Mouse (Mus musculus) c-Kit-positive CD71-positive TER-119-negative erythroid progenitor cells, embryonic 14.5 days (primary cell): ENCODE results near the gene Dnajc30.
"Not testable (repeated sequence)": the region's sequence is repeated elsewhere in the genome, so short reads cannot be mapped to it uniquely, and the experiment has no call there.

Source experiments
- DNase-seq: peaks from one replicate; pipeline ENCODE4 v3.0.0-alpha.2; 2013; ENCODE audit warnings: low read depth

Gene Dnajc30

DNA sequence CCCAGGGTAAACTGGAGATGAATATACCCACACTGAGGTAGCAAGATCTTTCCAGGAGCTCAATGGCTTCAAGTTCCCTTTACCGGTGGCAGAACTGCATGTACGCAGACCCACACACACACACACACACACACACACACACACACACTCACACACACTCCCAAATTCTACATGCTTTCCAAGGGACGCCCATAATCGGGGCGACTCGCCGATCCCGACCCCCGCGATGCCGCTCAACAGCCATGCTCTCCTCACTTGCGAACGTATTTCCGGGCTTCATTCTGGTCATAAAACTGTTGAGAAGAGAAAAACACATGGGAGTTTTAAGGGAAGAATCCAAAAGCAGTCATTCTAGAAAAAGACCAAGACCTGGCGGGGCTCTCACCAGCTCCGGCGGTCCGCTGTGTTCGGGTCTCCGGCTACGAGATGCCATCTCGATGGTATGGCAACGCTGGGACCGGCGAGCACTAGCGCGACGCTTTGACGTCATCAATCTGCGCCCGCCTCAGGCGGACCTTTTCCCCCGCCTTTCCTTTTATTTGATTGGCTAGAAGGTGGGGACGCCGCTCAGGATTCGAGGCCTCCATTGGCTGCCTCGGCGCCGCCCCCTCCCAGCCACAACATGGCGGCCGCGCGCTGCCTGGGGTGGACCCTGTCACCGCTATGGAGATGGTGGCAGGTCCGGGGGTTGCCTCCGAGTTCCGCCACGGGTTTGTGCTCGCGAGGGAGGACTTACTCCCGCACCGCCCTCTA lies at the start of gene Dnajc30:
Dnajc30 (plus strand) TSS at position 574 of the 753 bp plus-strand sequence.
- DNase-seq, result peak; percentile 95

DNA sequence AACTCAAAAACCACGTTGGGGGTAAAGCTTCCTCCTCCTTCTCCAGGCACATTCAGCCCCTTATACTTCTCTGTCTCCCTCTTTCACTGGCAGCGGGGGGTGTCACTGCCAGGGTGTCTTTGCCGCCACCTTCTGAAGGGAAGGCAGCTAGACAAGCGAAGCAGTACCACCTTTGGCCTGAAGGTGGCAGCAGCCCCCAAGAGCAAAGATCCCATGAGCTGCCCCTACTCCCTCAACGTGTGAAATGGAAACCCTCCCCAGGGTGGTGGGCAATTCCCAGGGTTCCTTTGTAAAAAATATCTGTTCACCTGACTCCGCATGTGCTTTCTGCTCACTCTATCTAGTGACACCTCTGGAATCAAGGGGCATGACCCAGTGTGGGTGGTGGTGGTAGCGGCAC lies 48.5 kb upstream of the Dnajc30 start:
- DNase-seq, result peak; percentile 79

DNA sequence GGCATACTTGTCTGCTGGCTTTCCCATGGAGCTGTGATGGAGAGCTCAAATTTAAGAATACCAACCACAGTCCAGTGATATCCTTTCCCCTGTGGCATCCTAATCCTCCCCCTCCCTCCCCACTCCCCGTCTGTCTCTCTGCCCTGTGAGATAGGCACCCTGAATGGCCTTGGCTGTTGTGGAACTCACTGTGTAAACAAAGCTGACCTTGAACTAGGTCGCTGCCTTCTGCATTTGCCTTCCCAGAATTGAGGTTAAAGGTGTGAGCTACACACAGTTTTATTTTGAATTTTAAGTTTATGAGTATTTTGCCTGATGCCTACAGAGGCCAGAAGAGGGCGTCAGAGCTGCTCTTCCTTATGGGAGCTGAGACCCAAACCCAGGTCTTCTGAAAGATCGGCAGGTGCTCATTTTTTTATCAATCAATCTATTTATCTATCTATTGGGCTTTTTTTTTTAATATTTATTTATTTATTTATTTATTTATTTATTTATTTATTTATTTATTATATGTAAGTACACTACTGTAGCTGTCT lies 47.7 kb upstream of the Dnajc30 start:
- no peak for DNase-seq

DNA sequence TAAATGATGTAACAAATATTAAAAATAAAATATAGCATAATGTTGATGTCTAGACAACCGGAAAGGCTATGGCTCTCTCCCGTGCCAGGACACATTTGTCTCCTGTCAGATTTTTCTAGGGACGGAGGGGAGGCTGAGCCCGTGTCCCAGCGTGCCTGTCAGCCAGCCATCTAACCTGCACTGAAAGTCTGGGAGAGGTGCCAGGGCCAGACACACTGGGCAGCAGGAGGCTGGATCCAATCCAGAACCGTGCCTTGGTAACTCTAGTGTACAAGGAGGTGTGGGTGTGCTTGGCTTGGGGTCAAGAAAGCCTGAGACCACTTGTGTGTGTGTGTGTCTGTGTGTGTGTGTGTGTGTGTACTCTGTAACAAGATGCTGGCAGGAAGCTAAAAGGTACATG lies 42.2 kb upstream of the Dnajc30 start:
- no peak for DNase-seq

DNA sequence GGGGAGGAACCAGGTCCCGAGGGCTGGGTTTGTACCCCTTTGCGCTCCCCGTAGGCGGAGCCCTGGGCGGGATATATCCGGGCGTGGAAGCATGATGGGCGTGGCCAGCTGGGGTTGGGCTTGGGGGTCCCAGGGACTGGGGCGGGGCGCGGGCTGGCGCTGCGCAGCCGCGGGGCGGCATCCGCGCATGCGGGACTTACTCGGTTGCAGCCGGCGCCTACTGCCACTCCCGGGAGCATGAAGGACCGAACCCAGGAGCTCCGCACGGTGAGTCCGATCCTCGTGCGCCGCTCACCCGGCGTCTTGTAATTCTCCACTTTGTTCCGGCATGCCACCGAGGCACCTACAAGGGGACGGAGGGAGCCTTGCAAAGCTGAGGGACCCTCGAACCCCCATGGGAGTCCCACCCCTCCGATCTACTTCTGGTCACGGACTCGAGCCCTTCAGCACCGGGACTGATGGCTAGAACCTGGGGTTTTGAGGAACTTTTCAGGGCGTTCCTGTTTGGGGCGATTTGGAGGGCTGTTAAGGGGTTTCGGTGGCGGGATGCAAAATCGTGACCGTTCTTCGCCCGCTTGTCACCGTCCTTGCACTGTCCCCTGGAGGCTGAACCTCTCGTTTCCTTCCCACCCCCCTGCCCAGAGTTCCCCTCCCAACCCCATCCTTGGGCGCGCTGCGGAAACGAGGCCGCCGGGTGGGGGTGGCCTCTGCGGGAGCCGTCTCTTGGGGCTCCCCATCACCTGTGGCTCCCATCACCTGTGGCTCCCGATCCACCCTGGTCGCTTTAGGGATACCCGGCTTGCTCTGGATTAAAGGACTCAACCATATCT lies 40.4 kb upstream of the Dnajc30 start, which contains the start of gene Stx1a:
Stx1a (plus strand) TSS at position 139 of the 830 bp plus-strand sequence.
- peak; percentile 76 for DNase-seq

DNA sequence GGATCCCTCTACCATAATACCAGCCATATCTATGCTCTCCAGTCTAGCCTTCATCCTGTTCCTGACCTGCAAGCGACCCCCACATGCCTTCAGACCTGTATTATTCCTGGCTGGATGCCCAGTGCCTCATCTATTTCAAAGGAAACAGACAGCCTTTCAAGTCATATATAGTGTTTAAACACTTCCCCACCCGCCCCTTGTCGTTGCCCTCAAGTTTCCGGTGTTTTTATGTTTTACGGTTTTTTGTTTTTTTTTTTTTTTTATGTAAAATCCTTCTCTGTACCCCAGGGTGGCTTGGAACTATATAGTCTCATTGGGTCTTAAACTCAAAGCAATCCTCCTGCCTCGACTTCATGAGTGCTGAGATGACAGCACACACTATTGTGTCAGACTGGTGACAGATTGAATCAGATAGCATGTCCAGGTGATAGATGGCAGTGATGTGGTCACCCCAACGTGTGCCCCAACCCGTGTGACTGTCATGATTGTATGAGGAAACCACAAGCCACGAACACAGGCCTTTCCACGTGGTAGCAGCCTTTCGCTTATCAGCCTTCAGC lies 39.3 kb upstream of the Dnajc30 start:
- no peak for DNase-seq

DNA sequence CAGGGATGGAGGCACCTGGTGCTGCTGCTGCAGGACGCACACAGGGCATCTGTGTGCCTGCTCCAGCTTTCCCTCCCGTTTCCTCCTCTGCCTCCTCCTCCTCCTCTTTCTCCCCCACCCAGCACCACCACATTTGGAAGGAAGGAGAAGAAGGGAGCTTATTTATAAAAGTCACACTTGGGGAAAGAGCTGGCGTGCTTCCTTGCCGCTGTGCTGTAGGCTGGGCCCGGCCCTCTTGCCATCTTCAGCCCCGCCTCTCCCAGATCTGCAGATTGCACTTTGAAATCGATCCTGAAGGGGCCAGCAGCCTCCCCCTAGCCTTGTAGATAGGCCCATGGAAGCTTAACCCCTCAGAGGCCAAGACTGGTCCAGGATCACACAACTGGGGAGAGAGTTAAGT lies 38.1 kb upstream of the Dnajc30 start:
- no peak for DNase-seq

DNA sequence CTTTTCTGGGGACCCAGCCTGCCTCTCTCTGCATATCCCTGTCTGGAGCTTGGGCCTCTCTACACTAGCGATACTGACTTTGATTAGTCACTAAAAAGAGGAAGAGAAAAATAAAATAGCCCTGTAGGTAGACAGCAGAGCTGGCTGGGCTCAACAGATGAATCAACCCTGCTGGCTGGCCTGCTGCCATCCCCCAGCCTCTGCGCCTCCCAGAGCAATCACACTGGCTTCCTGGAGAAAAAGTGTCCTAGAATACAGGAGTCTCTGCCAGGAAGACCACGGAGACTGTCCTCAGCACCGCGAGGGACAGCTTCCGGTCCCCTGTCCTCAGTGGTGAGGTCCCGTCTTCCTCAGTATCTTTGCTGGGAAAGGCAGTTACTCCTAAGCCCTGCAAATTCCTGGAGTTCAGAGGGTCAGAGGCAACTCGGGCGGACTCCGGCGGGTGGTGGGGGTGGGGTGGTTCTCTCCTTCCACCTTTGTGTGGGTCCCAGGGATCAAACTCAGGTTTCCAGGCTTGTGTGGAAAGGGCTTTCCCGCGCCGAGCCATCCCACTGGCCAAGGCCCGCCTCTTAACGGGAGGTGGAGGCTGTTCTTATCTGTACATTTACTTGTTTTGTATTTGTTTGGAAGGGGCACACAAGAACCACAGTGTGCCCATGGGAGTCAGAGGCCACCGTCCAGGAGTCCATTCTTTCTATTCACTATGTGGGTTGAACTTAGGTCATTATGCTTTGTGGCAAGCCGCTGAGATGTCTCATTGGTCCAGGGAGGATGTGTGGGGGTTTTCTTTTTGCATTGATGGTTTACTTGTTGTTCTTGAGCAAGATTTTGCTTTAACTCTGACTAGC lies 34.8 kb upstream of the Dnajc30 start:
- no peak for DNase-seq

DNA sequence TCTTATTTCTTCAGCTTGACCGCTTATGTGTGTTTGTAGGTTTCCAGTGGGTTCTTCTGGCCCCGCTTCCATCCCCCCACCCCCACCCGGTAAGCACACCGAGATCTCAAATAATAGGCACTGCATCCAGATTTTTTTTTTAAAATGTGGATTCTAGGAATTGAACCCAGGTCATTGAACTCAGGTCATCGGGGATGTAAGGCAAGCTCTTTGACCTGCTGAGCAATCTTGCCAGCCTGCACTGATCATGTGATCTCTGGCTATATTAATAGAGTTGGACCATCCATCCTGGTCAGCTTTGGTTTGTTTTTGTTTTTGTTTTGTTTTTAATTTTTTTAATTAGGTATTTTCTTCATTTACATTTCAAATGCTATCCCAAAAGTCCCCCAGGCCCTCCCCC lies 31.4 kb upstream of the Dnajc30 start:
- DNase-seq, result no peak

DNA sequence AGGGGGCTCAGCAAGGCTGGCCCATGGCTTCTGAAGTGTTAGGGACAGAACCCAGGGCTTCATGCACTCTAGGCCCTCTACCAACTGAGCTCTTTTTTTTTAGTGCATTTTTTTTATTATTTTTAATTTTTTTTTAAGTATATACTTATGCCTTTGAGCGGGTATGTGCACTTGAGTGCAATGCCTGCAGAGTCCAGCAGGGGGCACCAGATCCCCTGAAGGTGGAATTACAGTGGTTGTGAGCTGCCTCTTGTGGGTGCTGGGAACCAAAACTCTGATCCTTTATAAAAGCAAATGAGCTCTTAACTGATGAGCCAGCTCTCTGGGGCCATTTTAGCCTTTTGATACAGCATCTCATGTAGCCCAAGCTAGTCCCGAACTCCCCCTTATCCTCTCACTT lies 29.4 kb upstream of the Dnajc30 start:
- DNase-seq, result no peak

DNA sequence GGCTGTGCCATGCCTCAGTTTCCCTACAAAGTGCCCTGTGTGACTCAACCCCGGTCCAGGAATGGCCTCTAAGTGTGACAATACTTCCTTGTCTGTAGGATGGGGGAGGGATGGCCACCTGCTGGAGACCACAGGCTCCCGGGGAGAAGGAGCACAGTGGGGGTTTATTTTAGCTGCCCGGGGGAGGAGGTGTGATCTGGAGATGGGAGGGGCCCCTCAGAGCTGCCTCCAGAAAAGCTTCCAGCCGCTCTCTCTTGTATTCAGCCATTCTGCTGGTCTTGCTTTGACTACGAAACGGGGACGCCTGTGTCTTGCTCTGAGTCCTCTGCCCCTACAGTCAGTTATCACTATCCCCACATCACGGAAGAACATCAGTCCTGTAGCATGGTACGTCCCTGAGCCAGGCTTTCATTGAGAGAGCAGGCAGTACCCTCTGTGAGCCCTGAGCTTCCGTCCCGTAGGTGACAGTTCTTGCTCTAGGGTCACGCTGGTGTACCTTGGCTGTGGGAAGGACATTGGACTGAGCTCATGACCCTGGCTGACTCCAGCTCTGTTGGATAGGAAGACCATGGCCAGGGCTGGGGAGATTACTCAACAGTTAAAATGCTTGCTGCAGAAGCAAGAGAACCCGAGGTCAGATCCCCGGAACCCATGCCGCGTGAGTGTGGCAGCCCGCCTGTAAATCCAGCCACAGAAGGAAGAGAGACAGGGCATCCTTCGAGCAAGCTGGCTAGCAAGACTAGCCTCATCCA lies 28.2 kb upstream of the Dnajc30 start:
- no peak for DNase-seq

DNA sequence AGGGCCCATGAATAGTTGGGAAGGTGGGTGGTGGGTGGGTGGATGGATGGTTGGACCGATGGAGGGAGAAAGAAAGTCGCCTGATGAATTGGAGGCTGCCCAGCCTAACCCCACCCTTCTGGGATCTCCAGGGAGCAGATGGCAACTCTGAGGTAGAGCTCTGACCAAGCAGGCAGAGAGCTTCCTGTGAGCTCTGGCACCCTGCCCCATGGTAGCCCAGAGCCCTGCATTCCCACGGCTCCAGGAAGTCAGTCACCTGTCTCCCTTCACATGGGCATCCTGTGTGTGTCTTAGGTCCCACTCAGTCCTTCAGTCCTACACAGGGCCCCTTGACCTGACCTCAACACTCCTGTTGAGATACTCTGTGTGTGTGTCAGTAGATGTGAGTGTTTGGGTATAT lies 26.1 kb upstream of the Dnajc30 start:
- no peak for DNase-seq

DNA sequence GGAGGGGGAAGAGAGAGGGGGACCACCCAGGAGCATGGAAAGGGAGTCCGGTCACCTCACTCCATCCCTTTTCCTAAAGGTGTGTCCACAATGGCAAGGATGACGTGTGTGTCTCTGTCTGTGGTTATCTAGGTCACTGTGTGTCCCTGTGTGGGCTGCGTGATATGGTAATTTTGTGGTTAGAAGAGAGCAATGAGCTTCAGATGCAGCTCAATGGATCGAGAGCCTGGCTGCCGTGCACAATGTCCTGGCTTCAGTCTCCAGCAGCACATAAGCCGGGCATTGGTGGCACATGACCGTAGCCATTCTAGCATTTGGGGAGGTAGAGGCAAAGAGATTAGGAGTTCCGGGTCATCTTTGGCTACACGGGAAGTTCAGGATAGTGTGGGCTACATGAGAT lies 24.5 kb upstream of the Dnajc30 start:
- DNase-seq, result no peak

DNA sequence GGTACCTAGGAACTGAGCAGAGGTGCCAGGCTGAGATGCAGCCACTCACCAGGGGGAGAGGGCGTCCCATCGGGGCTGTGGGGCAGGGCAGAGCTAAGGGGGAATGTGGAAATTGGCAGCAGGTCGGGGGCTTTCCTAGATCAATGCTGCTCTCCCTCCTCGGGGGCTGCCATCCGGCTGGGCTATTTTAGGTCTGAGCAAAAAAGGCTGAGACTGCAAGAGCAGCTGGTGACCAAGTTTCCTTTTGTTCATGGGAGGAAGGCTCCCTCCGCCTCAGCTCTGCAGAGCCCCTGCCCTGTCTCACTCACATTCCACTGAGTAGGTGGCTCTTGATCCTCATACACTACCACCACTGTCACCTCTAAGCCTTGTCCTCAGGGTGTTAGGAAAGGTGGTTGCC lies 23.9 kb upstream of the Dnajc30 start:
- no peak for DNase-seq

DNA sequence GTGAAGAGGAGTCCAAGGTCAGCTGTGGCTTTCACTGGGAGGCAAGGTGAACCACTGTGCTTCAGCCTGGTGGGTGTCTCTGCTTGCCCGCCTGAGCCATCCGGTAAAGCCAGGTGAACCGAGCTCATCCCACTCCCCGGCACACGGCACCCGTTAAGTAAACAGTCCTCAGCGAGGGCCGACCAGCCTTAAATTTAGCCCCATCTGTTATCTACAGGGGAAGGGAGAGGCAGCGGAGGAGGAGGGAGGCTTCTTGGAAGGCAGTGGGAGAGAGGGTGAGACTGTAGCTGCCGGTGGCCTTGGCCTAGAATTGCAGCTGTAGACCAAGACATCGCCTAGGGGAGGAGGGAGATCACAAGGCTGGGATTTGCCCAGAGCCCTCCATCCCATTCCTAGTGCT lies 23.2 kb upstream of the Dnajc30 start:
- DNase-seq, result no peak

DNA sequence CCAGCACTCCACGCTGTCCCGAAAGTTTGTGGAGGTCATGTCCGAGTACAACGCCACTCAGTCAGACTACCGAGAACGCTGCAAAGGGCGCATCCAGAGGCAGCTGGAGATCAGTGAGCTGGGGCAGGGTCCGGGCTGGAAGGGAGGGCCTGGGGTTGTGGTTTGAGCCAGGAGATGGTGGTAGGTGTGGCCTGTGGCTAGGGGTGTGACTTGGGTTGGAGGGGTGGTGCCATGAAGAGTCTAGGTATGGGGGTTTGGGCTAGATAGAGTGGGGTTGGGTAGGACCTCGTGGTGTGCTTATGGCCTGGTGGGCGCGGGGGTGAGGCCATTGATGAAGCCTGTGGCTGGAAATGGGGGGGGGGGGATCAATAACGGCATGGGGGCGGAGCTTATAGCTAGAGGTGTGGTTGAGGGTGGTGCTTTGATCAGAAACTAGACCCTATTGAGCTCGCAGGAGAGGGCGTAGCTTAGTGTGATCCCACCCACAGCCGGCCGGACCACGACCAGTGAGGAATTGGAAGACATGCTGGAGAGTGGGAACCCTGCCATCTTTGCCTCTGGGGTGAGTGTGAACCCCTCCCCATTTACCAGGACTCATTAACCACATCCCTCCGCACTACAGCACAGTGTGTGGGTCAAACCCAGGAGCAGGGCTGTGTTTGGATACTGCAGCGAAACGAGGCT lies 21.8 kb upstream of the Dnajc30 start:
- no peak for DNase-seq

DNA sequence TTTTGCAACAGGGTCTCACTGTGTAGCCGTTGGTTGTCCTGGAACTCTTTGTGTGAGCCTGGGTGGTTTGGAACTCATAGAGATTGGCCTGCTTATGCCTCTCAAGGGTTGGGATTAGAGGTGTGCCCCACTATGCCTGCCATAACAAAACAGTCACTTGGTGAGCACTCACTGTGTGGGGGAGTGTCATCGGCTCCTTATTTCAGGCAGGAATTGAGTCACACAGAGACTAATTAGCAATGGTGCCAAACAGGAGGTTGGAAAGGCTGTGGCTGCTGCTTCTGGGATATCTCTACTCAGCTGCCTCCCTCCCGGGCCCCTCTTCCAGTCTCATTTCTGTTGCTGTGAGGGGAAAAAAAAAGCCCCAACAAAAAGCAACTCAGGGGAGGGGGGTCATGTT lies 19.4 kb upstream of the Dnajc30 start:
- no peak for DNase-seq

DNA sequence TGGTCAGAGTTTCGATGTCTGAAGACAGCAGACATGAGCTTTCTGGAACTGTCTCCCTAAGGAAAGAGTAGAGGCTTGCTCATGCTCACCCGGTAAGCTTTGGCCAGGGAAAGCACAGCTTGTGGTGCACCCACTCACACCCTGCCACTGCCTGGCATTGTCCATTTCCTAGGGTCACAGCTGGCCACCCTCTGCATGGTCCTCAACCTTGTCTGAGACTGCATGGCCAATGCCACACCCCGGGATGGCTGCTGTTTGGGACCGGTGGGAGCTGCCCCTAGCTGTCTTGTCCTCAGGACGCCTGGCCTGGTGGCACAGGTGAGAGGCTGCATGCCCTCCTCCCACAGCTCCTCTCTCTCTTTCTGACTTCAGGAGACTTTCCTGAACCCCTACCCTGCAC lies 15.5 kb upstream of the Dnajc30 start:
- DNase-seq, result no peak

DNA sequence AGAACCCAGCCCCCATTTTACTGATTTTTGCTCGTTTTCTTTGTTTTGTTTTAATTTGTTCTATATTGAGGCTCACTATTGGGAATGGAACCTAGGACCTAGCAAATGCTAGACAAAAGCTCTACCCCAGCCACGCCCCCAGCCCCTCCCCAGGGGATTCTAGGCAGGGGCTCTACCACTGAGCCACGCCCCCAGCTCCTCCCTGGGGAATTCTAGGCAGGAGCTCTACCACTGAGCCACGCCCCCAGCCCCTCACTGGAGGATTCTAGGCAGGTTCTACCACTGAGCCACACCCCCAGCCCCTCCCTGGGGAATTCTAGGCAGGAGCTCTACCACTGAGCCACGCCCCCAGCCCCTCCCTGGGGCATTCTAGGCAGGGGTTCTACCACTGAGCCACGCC lies 14.7 kb upstream of the Dnajc30 start:
- DNase-seq, result not testable (repeated sequence)

DNA sequence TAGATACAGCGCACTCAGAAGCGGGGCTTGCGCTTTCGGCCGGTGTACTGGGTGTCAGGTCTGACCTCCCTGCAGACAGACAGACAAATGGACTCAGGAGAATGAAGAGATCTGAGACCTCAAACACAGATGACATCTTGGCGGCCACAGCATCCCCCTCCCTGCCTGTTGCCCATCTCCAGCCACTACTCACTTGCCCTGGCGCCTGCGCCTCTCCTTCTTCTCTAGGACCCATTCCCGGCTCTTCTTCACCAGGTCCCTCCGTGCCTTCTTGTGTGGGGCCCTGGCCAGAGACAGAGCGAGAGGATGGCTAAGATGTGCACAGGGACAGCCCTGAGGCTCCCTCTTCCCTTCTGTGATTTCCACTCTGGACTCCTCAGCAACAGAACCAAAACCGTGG lies 10.6 kb upstream of the Dnajc30 start:
- no peak for DNase-seq

DNA sequence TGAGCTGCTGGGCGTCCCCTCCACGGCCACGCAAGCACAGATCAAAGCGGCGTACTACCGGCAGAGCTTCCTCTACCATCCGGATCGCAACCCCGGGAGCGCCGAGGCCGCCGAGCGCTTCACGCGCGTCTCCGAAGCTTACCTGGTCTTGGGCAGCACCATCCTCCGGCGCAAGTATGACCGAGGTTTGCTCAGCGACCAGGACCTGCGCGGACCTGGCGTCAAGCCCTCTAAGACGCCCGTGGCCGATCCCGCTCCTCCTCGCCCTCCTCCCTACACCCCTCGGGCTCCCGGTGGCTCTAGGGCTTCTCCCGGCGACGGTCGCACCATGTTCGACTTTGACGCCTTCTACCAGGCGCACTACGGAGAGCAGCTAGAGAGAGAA lies 372 bp downstream of the Dnajc30 start:
- no peak for DNase-seq
